Mouse (Mus musculus): ENCODE data around the gene Sprr2h. TPM values are rescaled to one million over a fixed set of nuclear protein-coding genes. Genes with fewer than 3 reads are reported as not detected.

Gene Sprr2h
- polyA plus RNA-seq (2012; fragmentation: generic; extraction: Trizol): 1.8 TPM
- long read RNA-seq, experiment 1: 0 reads
- long read RNA-seq, experiment 2, partial matches to known transcripts: 0 of 1 reads
- long read RNA-seq, experiment 2, other reads (novel, unspliced or antisense): 0 of 1 reads

- TF ChIP-seq USF1 (IDR thresholded peaks at IDR 0.05; ENCODE audit: low read depth): no peak
- no peak for TF ChIP-seq MAX (IDR thresholded peaks at IDR 0.05)
- TF ChIP-seq MYOG (IDR thresholded peaks at IDR 0.05; ENCODE audit: control insufficient read depth, extremely low read depth, insufficient read length): no peak
- no peak for TF ChIP-seq CEBPB (IDR thresholded peaks at IDR 0.05; ENCODE audit: low read depth)
- no peak for TF ChIP-seq CTCF (IDR thresholded peaks at IDR 0.05; ENCODE audit: control insufficient read depth, insufficient read depth, insufficient read length)
- TF ChIP-seq MYOD1 (IDR thresholded peaks at IDR 0.05; ENCODE audit: control insufficient read depth, insufficient read length, low read depth): no peak
- Histone ChIP-seq H3K4me3 (ENCODE audit: insufficient read depth, poor library complexity, severe bottlenecking) (no peak within 1 kb of the TSS), H3K79me2 (ENCODE audit: control insufficient read depth, insufficient read depth) (no peaks in the 10 kb centered on the region), H3K79me3 (ENCODE audit: low read depth) (no peaks in the 10 kb centered on the region), H3K36me3 (ENCODE audit: control insufficient read depth, insufficient read depth) (no peaks in the 10 kb centered on the region), H3ac (ENCODE audit: control insufficient read depth, insufficient read length, low read depth) (no peak within 1 kb of the TSS), H3K27me3 (ENCODE audit: control insufficient read depth, insufficient read depth, insufficient read length) (no peaks in the 10 kb centered on the region)
Observed at GRCm38 (mm10) chr3:92385385-92385784, at the start of gene Sprr2h. Gene Sprr2h, plus strand, starts transcription at chr3:92385685.

- TF ChIP-seq CEBPB (IDR thresholded peaks at IDR 0.05; ENCODE audit: low read depth): no peak
- TF ChIP-seq USF1 (IDR thresholded peaks at IDR 0.05; ENCODE audit: low read depth): no peak
- no peak for TF ChIP-seq MYOD1 (IDR thresholded peaks at IDR 0.05; ENCODE audit: control insufficient read depth, insufficient read length, low read depth)
- TF ChIP-seq CTCF (IDR thresholded peaks at IDR 0.05; ENCODE audit: control insufficient read depth, insufficient read depth, insufficient read length): no peak
- TF ChIP-seq FOSL1 (IDR thresholded peaks at IDR 0.05; ENCODE audit: insufficient read depth, low read length, poor library complexity, severe bottlenecking): no peak
- Histone ChIP-seq H3K27me3 (ENCODE audit: control insufficient read depth, insufficient read depth, insufficient read length) (no peaks in the 10 kb centered on the region), H3K4me3 (ENCODE audit: insufficient read depth, poor library complexity, severe bottlenecking) (no peak overlapping the region), H3K79me3 (ENCODE audit: low read depth) (no peaks in the 10 kb centered on the region), H3K36me3 (ENCODE audit: control insufficient read depth, insufficient read depth) (no peaks in the 10 kb centered on the region), H3ac (ENCODE audit: control insufficient read depth, insufficient read length, low read depth) (no peak overlapping the region), H3K79me2 (ENCODE audit: control insufficient read depth, insufficient read depth) (no peaks in the 10 kb centered on the region)
Observed at GRCm38 (mm10) chr3:92336278-92336677, 49.2 kb upstream of the Sprr2h start.

- no peaks in the 10 kb centered on the region for H3K79me2 ChIP-seq (ENCODE audit: control insufficient read depth, insufficient read depth)
- H3K79me3 ChIP-seq (ENCODE audit: low read depth): no peaks in the 10 kb centered on the region
- TF ChIP-seq MYOD1 (IDR thresholded peaks at IDR 0.05; ENCODE audit: control insufficient read depth, insufficient read length, low read depth): no peak
- no peak for TF ChIP-seq MAX (IDR thresholded peaks at IDR 0.05)
- no peak for TF ChIP-seq MYOG (IDR thresholded peaks at IDR 0.05; ENCODE audit: control insufficient read depth, extremely low read depth, insufficient read length)
- no peak for TF ChIP-seq CTCF (IDR thresholded peaks at IDR 0.05; ENCODE audit: control insufficient read depth, insufficient read depth, insufficient read length)
- TF ChIP-seq FOSL1 (IDR thresholded peaks at IDR 0.05; ENCODE audit: insufficient read depth, low read length, poor library complexity, severe bottlenecking): no peak
- no peak for TF ChIP-seq USF1 (IDR thresholded peaks at IDR 0.05; ENCODE audit: low read depth)
- no peak for TF ChIP-seq CEBPB (IDR thresholded peaks at IDR 0.05; ENCODE audit: low read depth)
Observed at GRCm38 (mm10) chr3:92338840-92339239, 46.6 kb upstream of the Sprr2h start, which contains the start of gene Sprr2d. Gene Sprr2d, plus strand, starts transcription at chr3:92339140.

GRCm38 (mm10) chr3:92351843-92352242 is 33.6 kb upstream of the Sprr2h start, which contains the start of gene Sprr2e:
Gene Sprr2e, plus strand, starts transcription at chr3:92352143.
- Histone ChIP-seq H3K79me2 (ENCODE audit: control insufficient read depth, insufficient read depth) (no peaks in the 10 kb centered on the region), H3K36me3 (ENCODE audit: control insufficient read depth, insufficient read depth) (no peaks in the 10 kb centered on the region), H3K79me3 (ENCODE audit: low read depth) (no peaks in the 10 kb centered on the region), H3K27me3 (ENCODE audit: control insufficient read depth, insufficient read depth, insufficient read length) (no peaks in the 10 kb centered on the region), H3ac (ENCODE audit: control insufficient read depth, insufficient read length, low read depth) (no peak within 1 kb of the TSS), H3K4me3 (ENCODE audit: insufficient read depth, poor library complexity, severe bottlenecking) (no peak within 1 kb of the TSS)
- TF ChIP-seq MAX (IDR thresholded peaks at IDR 0.05) (no peak), CTCF (IDR thresholded peaks at IDR 0.05; ENCODE audit: control insufficient read depth, insufficient read depth, insufficient read length) (no peak), MYOG (IDR thresholded peaks at IDR 0.05; ENCODE audit: control insufficient read depth, extremely low read depth, insufficient read length) (no peak), USF1 (IDR thresholded peaks at IDR 0.05; ENCODE audit: low read depth) (no peak), CEBPB (IDR thresholded peaks at IDR 0.05; ENCODE audit: low read depth) (no peak), FOSL1 (IDR thresholded peaks at IDR 0.05; ENCODE audit: insufficient read depth, low read length, poor library complexity, severe bottlenecking) (no peak), MYOD1 (IDR thresholded peaks at IDR 0.05; ENCODE audit: control insufficient read depth, insufficient read length, low read depth) (no peak)

More at GRCm38 (mm10) chr3:92338840-92339239, 46.6 kb upstream of the Sprr2h start, which contains the start of gene Sprr2d:
- no peak within 1 kb of the TSS for H3K4me3 ChIP-seq (ENCODE audit: insufficient read depth, poor library complexity, severe bottlenecking)
- no peaks in the 10 kb centered on the region for H3K27me3 ChIP-seq (ENCODE audit: control insufficient read depth, insufficient read depth, insufficient read length)
- H3K36me3 ChIP-seq (ENCODE audit: control insufficient read depth, insufficient read depth): no peaks in the 10 kb centered on the region
- no peak within 1 kb of the TSS for H3ac ChIP-seq (ENCODE audit: control insufficient read depth, insufficient read length, low read depth)

- Histone ChIP-seq H3K36me3 (ENCODE audit: control insufficient read depth, insufficient read depth) (no peaks in the 10 kb centered on the region), H3K79me2 (ENCODE audit: control insufficient read depth, insufficient read depth) (no peaks in the 10 kb centered on the region), H3K79me3 (ENCODE audit: low read depth) (no peaks in the 10 kb centered on the region), H3K27me3 (ENCODE audit: control insufficient read depth, insufficient read depth, insufficient read length) (no peaks in the 10 kb centered on the region), H3ac (ENCODE audit: control insufficient read depth, insufficient read length, low read depth) (no peak overlapping the region), H3K4me3 (ENCODE audit: insufficient read depth, poor library complexity, severe bottlenecking) (no peak overlapping the region)
- TF ChIP-seq USF1 (IDR thresholded peaks at IDR 0.05; ENCODE audit: low read depth) (no peak), MYOG (IDR thresholded peaks at IDR 0.05; ENCODE audit: control insufficient read depth, extremely low read depth, insufficient read length) (no peak), CEBPB (IDR thresholded peaks at IDR 0.05; ENCODE audit: low read depth) (no peak), MAX (IDR thresholded peaks at IDR 0.05) (no peak), FOSL1 (IDR thresholded peaks at IDR 0.05; ENCODE audit: insufficient read depth, low read length, poor library complexity, severe bottlenecking) (no peak), MYOD1 (IDR thresholded peaks at IDR 0.05; ENCODE audit: control insufficient read depth, insufficient read length, low read depth) (no peak), CTCF (IDR thresholded peaks at IDR 0.05; ENCODE audit: control insufficient read depth, insufficient read depth, insufficient read length) (no peak)
Observed at GRCm38 (mm10) chr3:92361619-92362018, 23.9 kb upstream of the Sprr2h start.

Data from C2C12 (cell line).